Mouse (Mus musculus) gastrocnemius, postnatal 14 days (tissue): ENCODE measurements around the gene Sirt6. TPM values are rescaled to one million over a fixed set of nuclear protein-coding genes. Genes with fewer than 3 reads are reported as not detected.

ENCODE experiments used
- DNase-seq: peaks from one replicate; pipeline ENCODE4 v3.0.0; 2021; ENCODE audit warnings: mixed read lengths
- intact Hi-C: fragments of 180-260 bp; cut with DNase I; formaldehyde crosslinking; loops from one replicate; pipeline ENCODE4 v1.15.1; 2025; ENCODE audit warnings: low total_unique reads
- total RNA-seq, 2 experiments: library from RNA; stranded (reverse); gene quantifications; 2 replicates each; pipeline ENCODE4 v1.2.3; 2021

Gene Sirt6
- total RNA-seq, 2 experiments from 2014 or later, result 5.4 to 5.6 TPM

DNA sequence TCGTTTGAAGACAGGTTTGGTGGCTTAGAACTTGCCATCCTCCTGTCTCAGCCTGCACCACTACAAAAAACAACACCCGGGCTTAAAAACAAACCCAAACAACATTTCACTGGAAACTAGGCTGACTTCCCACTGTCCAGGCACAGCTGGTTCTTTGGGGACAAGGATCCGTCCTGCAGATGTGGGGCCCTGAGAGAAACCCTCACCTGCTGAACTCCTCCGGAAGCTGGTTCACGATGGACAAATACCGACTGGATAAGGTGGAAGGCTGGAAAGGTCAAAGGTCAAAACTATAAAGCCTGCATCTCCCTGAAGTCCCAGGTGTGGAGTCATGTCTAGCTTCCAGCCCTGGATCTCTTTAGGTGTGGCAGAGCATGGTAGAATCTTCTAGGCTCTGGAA lies 28.7 kb downstream of the Sirt6 start:
- no peak for DNase-seq
- intact Hi-C loops, result no loop called here

GRCm38 (mm10) chr10:81598342-81598741 lies 29.3 kb downstream of the Sirt6 start:
- no peak for DNase-seq
- intact Hi-C loops, result no loop called here

DNA sequence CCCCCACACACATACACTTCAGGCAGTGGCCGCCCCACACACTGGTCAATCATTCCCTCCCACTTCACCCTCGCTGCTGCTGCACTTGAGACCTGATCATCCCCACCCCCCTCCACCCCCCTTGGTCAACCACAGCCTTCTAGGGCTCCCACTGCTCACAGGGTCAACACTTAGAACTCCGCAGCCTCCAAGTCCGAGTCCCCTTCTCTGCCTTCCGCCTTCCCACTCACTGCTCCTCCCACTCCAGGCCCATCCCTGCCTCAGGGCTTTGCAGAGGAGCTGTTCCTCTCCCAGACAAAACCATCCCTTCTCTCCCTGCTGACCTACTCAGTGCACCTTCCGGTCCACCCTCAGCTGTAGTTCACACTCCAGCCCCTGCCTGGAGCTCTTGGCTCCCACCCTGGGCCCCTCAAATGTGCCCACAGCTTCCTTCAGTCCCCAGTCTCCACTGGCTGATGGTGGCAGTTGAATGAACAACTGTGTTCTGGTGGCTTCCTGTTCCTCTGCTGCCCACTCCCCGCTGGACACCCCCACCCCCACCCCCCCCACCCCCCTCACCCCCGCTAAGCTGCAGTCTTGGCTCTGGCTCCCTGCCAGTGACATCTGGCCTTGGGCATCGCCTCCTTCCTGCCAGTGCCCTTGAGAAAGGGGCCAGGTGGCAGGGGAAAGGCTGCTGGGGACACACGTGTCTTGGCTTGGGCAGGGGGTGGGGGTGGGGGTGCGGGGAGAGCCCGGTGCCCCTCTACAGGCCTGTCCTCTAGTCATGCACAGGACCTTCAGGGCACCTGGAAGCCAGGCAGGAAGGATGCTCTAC lies 30.3 kb downstream of the Sirt6 start:
- intact Hi-C loops, result no loop called here
- peak; percentile 54 for DNase-seq

- intact Hi-C loops, result no loop called here
- peak; percentile 47 for DNase-seq
Measured at GRCm38 (mm10) chr10:81596611-81597010, 31.0 kb downstream of the Sirt6 start.

DNA sequence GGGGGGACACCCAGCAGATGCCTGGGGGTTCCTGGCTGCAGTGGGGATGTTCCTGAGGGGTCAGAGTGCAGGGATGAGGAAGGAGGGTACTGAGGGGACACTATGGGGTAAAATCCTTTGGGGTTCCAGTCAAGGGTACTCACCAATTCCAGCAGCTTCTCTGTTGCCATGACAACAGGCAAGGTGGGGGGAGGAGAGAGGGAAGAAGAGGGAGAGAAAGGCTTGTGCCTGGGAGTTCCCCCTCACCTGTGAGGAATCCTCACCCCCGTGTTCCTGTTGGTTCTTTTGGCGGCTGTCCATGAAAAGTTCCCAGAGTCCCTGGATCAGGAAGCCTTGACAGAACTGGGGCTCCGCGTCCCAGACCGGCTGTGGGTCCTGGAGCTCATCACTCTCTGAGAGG lies 32.0 kb downstream of the Sirt6 start:
- DNase-seq, result no peak

GRCm38 (mm10) chr10:81593935-81594334 lies 33.7 kb downstream of the Sirt6 start:
- intact Hi-C loops, result no loop called here
- DNase-seq, result no peak

More for the DNA sequence above, 32.0 kb downstream of the Sirt6 start:
- intact Hi-C loops, result no loop called here

DNA sequence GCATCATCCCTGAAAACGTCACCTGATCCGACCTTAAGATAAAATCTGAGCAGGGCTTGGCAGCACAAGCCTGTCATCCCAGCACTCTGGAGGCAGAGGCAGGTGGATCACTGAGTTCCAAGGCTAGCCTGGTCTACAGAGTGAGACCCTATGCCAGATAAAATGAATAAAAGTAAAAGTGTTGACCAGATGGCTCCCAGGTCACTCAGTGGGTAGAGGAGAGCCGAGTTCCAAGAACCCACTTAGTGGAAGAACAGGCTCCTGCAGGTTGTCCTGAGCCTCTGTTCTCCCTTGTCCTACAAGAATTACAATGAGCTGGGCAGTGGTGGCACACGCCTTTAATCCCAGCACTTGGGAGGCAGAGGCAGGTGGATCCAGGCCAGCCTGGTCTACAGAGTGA lies 34.4 kb downstream of the Sirt6 start:
- intact Hi-C loops, result no loop called here

GRCm38 (mm10) chr10:81592631-81593030 lies 35.0 kb downstream of the Sirt6 start:
- intact Hi-C loops, result no loop called here
- DNase-seq, result no peak

More for the DNA sequence above, 34.4 kb downstream of the Sirt6 start:
- no peak for DNase-seq

DNA sequence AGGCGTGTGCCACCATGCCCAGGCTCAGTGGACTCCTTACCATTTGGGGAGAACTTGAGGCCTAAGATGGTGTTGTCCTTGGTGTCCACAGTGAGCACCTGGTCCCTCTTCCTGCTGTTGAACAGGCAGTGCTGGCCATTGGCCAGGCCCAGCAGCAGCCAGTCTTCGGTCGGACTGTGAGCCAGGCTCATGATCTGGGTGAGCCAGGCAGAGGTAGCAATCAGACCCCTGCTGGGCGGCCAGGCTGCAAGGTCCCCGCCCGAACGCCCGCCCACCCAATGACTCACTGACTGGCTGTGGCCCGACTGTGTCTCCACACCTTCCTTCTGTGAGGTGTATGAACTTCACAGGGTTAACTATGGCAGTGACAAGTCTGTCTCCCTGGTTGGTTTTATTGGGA lies 35.8 kb downstream of the Sirt6 start:
- no peak for DNase-seq
- intact Hi-C loops, result no loop called here

DNA sequence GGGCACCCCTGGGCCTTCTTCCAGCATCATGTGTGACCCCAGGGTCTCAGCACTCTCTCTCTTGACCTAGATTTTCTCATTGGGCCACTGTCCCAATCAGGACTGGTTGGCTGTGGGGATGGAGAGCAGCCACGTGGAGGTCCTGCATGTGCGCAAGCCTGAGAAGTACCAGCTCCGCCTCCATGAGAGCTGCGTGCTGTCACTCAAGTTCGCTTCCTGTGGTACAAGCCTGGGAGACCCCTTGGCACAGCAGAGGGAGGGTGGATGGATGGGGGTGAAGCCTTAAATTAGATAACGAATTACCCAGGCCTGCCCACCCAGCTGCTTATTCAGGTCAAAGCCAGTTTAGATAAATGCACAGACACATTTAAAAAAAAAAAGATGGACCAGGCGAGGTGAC lies 38.9 kb downstream of the Sirt6 start:
- no peak for DNase-seq
- intact Hi-C loops, result no loop called here

DNA sequence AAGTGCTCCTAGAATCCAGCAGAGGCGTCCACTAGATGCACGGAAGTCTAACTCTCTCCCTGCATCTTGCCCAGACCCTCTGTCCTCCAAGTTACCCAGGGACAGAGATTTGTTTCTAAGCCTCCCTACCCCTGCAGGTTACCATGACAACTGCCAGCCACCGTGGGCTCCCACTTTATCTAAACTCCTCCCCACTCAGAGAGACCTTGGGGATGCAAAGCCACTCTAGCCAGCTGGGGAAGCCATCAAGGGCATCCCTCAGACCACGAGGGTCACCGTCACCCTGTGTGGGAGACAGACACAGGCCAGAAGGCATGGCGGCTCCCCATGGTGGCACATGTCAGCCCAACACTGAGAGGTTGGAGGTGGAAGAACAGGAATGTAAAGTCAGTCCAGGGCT lies 44.2 kb downstream of the Sirt6 start:
- no peak for DNase-seq
- intact Hi-C loops, result no loop called here

- intact Hi-C loops, result no loop called here
- DNase-seq, result peak; percentile 19
Measured at GRCm38 (mm10) chr10:81580441-81581070, 47.0 kb downstream of the Sirt6 start.

GRCm38 (mm10) chr10:81579967-81580366 lies 47.6 kb downstream of the Sirt6 start:
- intact Hi-C loops, result no loop called here
- DNase-seq, result no peak

DNA sequence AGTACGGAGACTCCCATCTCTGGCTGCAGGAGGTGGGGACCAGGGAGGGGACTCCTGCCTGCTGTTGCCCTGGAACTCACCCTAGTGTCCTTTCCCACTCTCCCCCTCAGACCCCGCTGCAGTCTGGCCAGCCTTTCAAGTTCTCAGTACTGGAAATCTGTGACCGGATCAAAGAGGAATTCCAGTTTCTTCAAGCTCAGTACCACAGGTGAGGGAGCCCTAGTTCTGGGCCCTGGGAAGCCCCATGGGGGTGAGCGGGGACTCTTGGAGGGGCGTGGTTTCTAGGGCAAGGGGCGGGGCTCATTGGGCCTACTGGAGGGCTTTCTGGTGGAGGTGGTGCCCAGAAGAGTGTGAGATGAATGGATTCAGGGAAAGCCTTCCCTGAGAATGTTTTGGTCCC lies 51.9 kb downstream of the Sirt6 start:
- intact Hi-C loops, result no loop called here

GRCm38 (mm10) chr10:81575208-81575631 lies 52.4 kb downstream of the Sirt6 start:
- DNase-seq, result peak; percentile 47

More for the DNA sequence above, 51.9 kb downstream of the Sirt6 start:
- DNase-seq, result no peak

GRCm38 (mm10) chr10:81574081-81575056 lies 53.2 kb downstream of the Sirt6 start, which contains the start of gene Tle2:
TSS of gene Tle2 (plus strand) at chr10:81574561.
- no peak for DNase-seq
- intact Hi-C loops, result no loop called here

More at GRCm38 (mm10) chr10:81575208-81575631, 52.4 kb downstream of the Sirt6 start:
- intact Hi-C loops, result no loop called here

DNA sequence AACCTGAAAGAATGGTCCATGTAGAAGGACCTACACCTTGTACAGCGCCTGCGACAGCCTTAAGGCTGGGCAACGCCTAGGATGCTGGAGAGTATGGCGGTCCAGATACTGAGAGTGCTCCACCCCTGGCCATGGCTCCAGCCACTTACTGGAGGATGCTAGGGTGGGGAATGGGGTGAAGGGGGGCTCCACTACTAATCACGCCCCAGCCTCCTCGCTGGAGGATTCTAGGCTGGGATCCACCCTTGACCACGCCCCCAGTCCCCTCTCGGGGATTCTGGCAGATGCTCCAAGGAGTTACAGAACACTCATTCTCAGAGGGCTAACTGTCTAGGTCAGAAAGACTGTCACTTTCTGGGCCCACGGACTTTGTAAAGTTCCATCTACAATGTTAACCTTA lies 54.6 kb downstream of the Sirt6 start:
- intact Hi-C loops, result no loop called here

GRCm38 (mm10) chr10:81572133-81572671 lies 55.4 kb downstream of the Sirt6 start:
- intact Hi-C loops, result no loop called here
- no peak for DNase-seq

More for the DNA sequence above, 54.6 kb downstream of the Sirt6 start:
- peak; percentile 70 for DNase-seq
